Mouse (Mus musculus) olfactory bulb, adult 2 months (tissue): ENCODE measurements around the gene Bmp8a.

Experiments used
- CTCF ChIP-seq: fragments of 200-500 bp; IDR thresholded peaks from 2 replicates; pipeline ENCODE4 v1.5.1; 2012; ENCODE audit warnings: low read depth, mild to moderate bottlenecking, low read length, moderate library complexity; ENCODE audit not compliant: insufficient read depth
- POLR2A ChIP-seq: fragments of 200-500 bp; IDR thresholded peaks from 2 replicates; pipeline ENCODE4 v1.6.1; 2012; ENCODE audit warnings: mild to moderate bottlenecking, low read depth, low read length, moderate library complexity; ENCODE audit not compliant: insufficient read depth

GRCm38 (mm10) chr4:123360771-123361170 lies 17.7 kb upstream of the Bmp8a start:
- TF ChIP-seq CTCF (no peak), POLR2A (no peak)
